Mouse (Mus musculus) B cell, adult 2 months (primary cell): ENCODE data around the gene Pak6.

Experiments used
- DNase-seq, 2 experiments: peaks; one replicate each; pipeline ENCODE4 v3.0.0; 2022

Gene Pak6

DNA sequence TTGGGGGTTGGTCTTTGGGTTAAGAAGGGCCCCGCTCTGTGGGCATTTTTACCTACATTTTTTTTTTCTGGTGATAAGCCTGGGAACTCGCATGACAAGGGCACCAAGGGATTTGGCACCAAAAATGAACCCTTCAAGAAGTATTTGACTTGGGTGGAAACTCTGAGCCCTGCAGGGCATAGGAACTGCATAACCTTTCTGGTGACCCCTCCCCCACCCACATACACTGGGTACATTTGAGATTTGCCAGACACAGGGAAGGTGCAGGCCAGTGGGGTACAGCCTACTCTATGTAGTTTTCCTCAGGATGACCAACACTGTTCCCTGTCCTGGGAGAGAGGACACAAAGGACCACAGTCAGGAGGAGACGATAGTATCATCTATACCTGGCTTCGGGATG, 2.5 kb downstream of the Pak6 start:
- no peak for DNase-seq

DNA sequence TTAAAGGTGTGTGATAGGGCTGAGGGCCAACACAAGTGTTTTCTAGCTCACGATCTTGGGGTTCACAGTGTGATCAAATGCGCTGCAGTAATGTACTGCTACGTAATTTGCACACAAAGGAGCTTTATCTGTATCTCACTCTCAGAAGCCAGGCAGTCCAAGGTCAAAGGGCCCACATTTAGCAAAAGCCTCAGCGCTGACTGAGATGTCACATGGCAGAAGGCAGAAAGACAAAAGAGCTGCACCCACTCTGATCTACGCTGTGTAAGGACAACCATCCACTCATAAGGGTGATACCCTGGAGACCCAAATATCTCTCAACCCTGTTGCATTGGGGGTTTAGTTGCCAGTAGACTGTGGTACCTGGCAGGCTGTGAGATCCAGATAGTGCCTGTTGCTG, 4.1 kb downstream of the Pak6 start:
- no peak for DNase-seq

DNA sequence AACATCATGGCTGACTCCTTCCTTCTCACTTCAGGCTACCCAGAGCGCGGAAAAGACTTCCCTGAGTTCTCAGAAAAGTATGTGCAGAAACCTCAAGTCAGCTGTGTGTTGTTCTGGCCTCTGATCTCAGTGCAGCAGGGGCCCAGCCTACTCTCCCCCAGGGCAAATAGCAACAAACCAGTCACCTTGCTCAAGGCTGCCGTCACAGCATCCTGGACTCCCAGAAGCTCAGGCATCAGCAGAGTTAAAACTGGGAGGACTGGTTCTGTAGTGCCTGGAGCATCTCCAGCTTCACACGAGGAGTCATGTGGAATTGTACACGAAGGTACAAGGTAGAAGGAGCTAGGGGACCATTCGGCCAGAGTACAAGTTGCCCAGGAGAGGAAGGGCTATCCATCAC, 6.1 kb downstream of the Pak6 start:
- no peak for DNase-seq

DNA sequence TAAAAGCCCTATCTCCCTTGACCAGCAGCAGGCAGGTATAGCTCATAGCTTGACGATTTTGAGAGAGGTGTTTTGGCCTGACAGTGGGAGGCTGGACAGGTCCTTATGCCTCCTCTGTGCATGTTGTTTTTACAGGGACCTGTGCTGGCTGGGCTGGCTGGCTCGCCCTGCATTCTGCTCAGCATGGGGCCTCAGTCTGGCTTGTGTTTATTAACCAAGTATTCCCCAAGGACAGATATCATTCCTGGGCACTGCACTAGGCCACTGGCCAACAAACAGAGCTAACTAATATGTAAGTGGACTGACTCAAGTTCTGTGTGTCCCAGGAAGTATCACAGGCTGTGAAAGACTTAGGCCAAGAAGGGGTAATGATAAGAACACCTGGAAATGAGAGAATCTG, 6.7 kb downstream of the Pak6 start:
- DNase-seq = no peak

DNA sequence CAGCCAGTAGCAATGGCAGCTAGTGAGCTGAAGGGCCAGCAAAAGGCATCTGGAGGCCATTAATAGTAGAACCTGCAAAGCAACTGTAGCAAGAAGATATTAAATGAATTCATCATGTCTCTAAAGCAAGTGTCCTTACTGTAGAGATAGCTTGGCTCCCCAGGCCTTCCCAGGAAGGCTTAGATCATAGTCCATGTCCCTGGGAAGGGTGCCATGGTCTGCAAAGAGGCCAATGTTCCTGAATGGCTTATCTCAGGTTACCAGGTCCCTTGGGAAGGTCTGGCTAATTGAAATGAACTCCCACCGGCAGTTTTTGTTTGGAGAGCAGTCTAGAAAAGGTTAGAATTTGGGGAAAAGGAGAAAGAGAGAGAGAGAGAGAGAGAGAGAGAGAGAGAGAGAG, 8.6 kb downstream of the Pak6 start:
- DNase-seq = no peak

DNA sequence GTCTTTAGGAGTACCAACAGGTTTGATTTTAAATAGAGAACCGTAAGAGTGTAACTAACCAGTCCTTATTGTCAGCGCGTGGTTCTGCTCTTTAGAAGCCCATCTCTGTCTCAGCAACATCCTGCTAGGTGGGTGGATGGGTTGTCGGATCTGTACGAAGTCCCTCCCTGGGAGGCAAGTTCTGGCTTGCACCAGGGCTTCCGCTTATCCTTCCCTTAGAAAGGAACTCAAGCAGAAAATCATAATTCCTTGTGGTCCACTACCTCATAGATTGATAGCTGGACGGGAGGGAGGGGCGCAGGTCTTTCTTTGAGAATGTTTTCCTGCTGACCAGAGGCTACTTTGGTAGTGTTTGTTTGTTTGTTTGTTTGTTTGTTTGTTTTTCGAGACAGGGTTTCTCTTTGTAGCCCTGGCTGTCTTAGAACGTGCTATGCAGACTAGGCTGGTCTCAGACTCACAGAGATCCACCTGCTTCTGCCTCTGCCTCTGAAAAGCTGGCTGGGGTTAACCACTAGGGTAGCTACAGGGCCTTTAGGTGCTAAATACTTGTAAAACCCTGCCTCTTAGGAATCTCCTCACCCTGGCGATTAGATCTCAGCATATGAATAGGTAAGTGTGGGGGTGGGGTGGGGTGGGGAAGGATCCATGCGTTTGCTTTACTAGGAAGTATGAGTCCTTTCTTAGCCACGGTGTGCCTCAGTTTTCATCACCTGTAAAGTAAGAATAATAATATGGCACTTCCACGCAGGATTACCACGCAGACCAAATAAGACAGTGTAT, 10.8 kb downstream of the Pak6 start:
- no peak for DNase-seq

DNA sequence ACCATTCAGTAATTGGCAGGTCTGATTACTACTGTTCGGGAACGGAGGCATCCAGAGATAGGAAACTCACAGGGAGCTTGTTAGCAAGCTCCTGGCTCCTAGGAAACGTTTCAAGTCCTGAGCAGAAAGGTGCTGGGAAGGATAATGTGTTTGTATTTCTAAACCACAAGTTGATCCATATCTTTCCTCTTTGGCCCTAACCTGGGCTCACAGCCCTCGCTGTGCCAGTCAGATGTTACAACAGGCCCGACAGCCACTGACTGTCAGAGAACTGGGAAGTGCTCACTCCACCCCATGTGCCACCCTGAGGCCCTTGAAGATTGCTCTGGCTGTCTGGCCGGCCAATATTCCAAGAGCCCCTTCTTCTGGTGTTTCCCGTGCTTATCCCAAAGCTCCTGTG, 11.4 kb downstream of the Pak6 start:
- no peak for DNase-seq

DNA sequence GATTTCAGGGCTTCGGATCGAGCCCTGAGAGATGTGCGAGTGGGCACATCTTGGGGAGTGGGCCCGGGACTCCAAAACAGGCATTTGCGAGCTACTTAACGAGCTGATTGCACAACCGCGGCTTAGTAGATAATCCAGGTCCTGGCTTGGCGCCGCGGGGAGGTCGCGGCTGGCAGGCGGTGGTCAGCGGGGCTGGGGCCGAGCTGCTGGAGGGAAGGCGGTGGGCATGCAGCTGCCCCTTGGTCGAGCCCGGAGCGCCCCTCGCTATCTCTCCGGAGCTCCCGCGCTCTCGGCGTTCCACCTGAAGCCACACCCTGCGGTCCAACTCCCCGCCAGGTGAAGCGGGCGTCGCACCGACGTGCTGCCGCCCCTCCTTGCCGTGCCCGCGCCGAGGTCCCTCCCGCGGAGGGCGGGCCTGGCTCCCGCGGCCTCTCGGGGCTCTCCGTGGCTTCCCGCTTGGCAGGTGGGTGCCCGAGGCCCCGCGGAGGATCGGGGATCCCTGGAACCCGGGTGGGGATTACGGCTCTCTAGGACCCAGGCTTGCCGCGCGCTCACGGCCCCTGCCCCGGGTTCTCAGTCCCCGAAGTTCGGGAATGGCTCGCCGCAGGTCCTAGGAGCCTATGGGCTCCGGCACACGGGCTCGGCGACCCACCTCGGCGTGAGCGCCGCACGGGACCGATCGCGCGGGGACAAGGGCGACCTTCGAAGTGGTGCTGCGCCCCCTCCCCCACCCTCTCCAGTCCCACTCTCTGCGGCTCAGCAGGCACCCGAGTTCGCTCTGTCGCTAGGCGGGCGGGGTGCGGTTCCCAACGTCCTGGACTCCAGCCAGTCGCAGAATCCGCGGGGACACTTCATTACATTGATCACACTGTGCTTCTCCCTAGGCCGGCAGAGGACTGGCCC, 14.0 kb downstream of the Pak6 start:
- peak in 1 of 2 experiments; percentile 45 for DNase-seq

DNA sequence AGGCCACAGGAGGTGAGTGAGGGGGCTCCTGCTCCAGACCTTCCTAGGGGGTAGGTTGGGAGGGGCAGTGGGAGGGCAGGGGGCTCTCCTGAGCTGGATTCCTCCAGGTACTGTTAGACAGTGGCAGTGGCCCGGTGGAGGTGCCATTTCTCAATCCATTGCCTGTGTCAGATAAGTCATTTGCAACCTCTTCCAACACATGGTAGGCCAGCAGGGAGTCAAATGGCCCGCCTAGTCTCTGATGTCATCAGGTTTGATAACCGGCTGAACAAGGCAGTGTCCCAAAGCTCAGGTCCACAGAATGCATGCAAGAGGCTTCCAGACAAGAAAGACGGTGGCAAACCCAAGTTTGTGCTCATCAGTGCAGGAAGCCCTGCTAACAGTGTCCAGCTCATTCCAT, 14.7 kb downstream of the Pak6 start:
- DNase-seq = no peak

DNA sequence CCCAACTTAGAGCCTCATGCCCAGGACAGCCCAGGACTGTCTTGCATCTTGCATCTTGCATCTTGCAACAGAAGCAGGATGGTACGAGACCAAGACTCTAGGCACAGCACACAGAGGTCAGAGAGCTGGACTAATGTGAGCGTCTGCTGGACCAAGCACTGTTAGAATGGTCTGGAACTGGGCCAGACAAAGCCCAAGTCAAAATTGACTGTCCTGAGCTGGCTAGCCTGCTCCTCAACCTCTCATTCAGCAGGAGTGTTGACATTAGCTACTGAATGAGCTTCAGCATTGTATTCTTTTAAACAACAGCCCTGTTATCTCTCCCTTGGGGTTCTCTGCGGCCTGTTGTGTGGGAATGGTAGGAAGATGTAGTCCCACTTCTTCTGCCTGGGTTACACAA, 16.5 kb downstream of the Pak6 start:
- no peak for DNase-seq

DNA sequence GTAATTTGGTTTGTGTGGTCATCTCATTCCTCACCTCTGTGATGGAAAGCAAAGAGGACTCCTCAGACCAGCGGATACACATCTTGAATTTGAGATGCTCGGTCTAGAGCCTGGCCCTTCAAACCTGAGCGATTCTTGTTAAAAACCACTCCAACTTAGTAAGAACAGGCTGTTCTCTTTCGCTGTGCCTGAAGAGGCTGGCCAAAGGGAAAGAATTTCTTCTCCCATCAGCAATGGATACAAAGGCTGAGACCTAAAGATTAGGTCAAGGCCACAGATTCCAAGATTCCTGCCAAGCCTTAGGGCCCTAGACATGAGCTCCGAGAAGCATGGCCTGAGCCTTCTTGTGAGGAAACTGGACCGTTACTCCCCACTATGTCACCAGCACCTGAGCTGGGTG, 17.8 kb downstream of the Pak6 start:
- DNase-seq = no peak

DNA sequence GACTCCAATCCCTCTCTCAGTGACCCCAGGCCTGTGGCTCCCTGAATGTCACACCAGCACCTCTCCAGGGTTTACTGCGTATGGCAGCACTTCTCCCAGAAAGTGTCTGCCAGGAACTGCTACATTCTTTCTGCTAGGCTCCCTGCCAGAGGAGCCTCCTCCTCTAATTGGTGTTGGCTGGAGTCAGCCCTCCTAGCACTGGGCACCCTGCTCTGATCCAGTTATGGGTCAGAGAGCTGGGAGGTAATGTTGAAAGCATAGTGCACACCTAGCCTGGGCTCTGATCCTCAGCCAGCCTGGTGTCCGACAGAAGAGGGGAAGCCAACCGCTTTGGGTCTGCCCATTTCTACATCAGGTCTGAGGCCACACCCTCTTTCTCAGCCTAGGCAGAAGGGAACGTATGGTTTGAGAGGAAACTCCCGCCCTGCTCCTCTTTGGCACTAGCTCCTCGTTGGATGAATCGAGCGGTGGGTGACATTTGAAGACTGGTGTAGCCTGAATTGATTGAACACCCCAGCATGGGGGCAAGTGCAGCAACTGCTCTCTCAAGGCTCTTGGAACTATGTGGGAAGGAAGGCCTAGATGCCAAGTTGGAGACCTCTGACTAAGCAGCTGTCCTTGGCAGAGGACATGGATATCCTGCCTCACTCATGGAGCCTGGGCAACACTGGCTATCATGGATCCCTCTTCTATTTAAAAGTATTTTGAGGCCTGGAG, 19.6 kb downstream of the Pak6 start:
- DNase-seq = no peak

DNA sequence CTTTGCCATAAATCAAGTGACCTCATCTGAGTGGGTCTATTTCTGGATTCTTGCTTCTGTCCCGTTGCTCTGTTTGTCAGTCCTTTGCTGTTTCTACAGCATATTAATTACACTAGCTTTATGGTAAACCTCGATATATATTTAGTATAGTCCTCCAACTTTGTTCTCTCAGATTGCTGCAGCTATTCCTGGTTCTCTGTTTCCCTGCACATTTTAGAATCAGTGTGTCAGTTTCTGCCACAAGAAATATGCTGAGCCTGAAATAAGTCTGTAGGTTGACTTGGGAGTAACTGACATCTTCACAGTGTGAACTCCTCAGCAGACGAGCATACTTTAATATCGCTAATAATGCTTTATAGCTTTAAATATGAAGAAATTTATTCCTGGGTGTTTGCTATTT, 22.0 kb downstream of the Pak6 start:
- no peak for DNase-seq

DNA sequence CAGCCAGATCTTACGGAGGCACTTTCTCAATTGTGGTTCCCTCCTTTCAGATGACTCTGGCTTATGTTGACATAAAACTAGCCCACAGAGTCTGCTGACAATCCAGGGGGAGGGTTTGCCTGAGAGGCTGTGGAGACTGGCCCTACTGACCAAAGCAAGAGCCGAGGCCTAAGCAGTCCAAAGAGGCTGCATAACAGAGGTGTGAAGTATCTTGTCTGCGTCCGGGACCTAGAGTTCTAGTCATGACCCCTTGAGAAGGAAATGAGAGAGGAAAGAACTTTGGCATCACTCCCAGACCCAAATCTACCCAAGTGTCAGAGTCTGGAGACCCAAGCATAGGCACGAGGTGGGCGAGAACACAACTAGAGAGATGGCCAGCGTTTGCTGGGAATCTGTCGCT, 23.6 kb downstream of the Pak6 start:
- DNase-seq = no peak

DNA sequence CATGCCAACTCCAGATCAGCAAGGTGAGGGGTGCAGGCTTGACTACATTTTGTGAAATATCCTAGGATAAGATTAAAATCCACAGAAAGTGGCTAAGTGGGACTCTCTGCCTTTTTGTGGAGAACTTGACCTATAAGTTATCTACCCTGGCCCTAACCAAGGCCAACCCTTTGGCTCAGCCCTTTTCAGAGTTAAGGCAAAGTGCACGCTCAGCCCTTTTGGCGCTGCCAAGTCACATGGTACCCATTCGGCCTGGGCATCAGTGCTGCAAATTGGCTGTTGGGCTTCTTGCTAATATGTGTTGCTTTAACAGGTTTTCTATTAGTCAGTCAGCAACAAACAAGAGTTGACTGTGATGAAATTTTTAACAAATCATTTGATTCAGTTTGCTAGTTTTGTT, 24.7 kb downstream of the Pak6 start:
- DNase-seq = no peak

DNA sequence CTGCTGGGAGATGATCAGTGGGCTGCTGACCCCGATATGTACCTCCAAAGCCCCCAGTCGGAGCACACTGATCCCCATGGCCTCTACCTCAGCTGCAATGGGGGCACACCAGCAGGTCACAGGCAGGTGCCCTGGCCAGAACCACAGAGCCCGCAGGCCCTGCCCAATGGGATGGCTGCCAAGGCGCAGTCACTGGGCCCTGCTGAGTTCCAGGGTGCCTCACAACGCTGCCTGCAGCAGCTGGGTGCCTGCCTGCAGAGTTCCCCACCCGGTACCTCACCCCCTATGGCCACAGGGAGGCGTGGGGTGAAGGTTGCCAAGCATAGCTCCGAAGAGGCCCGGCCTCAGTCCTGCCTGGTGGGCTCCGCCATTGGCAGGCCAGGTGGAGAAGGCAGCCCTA, 26.8 kb downstream of the Pak6 start:
- DNase-seq = no peak

DNA sequence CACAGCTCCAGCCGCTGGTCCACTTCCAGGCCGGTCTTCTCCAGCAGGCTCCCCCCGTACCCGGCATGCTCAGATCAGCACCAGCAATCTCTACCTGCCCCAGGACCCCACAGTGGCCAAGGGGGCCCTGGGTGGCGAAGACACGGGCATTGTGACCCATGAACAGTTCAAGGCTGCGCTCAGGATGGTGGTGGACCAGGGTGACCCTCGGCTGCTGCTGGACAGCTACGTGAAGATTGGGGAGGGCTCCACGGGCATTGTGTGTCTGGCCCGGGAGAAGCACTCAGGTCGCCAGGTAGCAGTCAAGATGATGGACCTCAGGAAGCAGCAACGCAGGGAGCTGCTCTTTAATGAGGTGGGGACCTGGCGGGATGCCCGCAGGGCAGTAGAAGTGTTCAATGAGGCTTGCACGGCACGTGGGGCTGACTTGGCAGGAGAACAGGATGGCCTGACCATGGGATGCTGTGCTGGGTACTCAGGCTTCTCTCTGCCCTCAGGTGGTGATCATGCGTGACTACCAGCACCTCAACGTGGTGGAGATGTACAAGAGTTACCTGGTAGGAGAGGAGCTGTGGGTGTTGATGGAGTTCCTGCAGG, 30.4 kb downstream of the Pak6 start:
- DNase-seq = no peak

DNA sequence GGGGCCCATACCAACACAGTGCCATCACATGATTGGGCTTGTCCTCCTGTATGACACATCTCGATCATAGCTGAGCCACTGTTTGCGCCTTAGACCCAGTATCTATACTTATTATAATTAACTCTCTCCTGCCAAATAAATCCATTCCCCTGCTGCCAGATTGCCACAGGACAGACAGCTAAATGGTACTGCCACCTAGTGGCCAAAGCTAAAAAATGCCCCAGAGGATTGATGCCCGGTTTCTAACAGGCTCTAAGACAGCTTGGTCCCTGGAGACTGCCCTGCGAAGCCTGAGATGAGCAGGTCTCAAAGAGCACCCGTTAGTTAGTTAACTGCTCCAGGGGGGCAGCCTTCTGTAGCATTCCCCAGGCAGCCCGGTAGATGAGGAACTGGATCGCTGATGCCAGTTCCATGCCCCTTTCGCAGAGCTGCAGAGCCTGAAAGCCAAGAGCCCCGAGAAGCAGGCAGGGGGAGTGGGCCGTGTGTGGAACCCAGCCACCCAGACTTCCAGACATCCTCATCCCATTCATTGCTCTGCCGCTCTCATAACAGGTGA, 32.7 kb downstream of the Pak6 start:
- DNase-seq = peak; percentile 76 to 77

DNA sequence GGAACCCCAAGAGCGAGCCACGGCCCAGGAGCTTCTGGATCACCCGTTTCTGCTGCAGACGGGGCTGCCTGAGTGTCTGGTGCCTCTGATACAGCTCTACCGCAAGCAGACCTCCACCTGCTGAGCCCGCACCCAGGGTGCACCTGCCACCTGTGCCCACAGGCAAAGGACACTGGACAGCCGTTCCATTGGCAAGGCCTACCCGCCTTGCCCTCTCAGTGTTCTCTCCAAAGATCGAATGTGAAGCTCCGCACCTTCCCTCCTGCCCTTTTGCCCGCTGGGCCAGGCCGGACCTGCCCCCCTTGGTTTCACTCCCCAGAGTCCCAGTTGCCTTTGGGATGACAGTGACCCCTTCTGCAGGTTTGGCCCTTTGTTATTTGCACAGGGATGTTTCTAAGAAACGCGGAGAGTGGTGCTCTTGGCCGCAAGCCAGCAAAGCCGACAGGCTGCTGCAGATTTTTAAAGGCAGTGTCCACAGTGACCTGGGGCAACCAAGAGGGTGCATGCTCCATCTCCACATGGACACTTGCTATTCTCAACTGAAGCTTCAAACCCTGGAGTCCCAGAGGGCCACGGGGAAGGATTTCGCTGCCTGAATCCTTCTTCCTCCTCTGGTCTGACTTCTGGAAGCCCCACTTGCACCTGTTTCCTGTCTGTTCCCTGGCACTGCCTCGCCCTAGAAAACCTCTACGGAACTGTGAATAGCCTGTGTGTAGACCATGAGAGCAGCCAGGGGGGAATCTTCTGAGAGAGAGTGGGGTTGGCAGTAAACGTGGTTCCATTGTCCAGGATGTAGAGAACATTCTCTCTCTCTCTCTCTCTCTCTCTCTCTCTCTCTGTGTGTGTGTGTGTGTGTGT, 33.6 kb downstream of the Pak6 start:
- no peak for DNase-seq

DNA sequence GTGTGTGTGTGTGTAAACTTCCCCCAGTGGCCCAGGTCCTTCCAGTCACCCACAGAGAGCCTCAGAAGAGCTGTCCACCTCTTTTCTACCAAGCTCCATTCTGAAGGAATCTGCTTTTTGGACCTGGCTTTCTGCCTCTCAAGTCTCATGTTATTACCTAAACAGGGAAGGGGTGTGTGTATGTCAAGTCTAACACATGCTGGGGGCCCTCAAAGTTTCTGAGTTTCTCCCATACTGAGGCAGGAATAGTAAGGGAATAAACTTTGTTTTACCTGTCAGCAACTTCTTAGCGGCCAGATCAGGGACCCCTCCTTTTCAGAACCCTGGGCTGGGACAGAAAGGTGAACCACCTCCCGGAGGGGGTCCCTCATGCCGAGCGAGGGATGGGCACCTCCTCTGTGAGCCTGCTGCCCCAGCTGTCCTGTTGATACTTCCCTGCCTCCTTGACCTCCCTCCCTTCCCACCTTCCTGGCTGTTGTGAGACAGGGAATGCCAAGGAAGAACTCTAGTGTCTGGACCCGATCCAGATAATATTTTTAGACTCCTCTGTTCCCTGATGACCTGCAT, 34.3 kb downstream of the Pak6 start:
- DNase-seq = no peak

DNA sequence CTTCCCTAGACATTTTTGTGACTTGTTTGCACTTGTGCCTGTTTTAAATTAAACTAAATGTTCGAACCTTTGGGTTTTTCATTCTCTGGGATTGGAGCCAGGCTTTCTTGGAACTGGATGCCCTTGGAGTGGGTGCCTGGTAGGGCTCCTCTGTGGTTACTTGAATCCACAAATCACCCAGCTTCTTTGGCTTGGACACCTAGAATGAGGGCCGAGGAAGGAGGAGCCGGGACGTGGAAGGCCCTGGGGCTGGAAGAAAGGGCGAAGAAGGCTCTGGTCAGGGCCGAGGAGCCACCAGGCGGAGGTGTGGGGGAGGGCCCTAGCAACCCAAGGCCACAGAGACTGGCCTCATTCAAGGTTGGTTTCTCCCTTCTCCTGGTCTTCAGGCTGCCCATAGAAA, 34.9 kb downstream of the Pak6 start:
- DNase-seq = no peak
